Mouse (Mus musculus): Measurements from ENCODE around the gene Fbxo46. TPM values are rescaled to one million over a fixed set of nuclear protein-coding genes. Genes with fewer than 3 reads are reported as not detected.
A peak's percentile ranks its signal among the peaks of the same experiment; 100 is the strongest.

Fbxo46 gene
- total and polyA plus RNA-seq, 3 experiments, result 10.1 to 13.7 TPM; not detected in 1

GRCm38 (mm10) chr7:19148875-19149541 lies 29.3 kb downstream of the Fbxo46 start, which contains the start of gene Qpctl:
TSS of gene Qpctl (minus strand) at chr7:19149291.
- Histone ChIP-seq H3K4me3 (ENCODE audit: control insufficient read depth in 1 of 2, insufficient read depth in 1 of 2, low read depth in 2 of 2, low read length in 2 of 2) (peak within 1 kb of the TSS; percentile 88 to 89), H3K36me3 (ENCODE audit: control insufficient read depth in 1 of 2, insufficient read depth in 2 of 2, low read length in 2 of 2) (peaks cover 0 to 6% of the 10 kb centered on the region in 2 experiments; a peak in 2 of 4 replicates), H3K27ac (ENCODE audit: control insufficient read depth, low read depth, low read length) (peak within 1 kb of the TSS; percentile 94), H3K79me2 (ENCODE audit: control insufficient read depth, insufficient read depth, low read length, poor library complexity) (peaks cover 14% of the 10 kb centered on the region), H3K4me1 (ENCODE audit: control insufficient read depth in 1 of 2, insufficient read depth in 2 of 2, low read length in 2 of 2) (peaks cover 4 to 17% of the 10 kb centered on the region in 2 experiments; a peak in 3 of 4 replicates), H3K27me3 (ENCODE audit: control insufficient read depth in 1 of 2, insufficient read depth in 2 of 2, low read length in 2 of 2) (no peaks in the 10 kb centered on the region), H3K9ac (ENCODE audit: control insufficient read depth, low read depth, low read length, poor library complexity, severe bottlenecking) (peak within 1 kb of the TSS; percentile 94), H3K9me3 (replicated peaks; ENCODE audit: insufficient read depth, low read length) (no peaks in the 10 kb centered on the region)
- DNase-seq (ENCODE audit: low read depth, low spot score), result peak; percentile 100
- no peak for TF ChIP-seq SMC3 (IDR thresholded peaks at IDR 0.05; ENCODE audit: low read depth, low read length)
- TF ChIP-seq GABPA (IDR thresholded peaks at IDR 0.05; ENCODE audit: low read depth, low read length), result no peak
- TF ChIP-seq BHLHE40 (IDR thresholded peaks at IDR 0.05; ENCODE audit: borderline replicate concordance, low read depth, low read length), result no peak
- 0 out of 2 replicates have a peak, but pooled peaks have one; percentile 41 for TF ChIP-seq KAT2A (conservative IDR thresholded peaks at IDR 0.05; ENCODE audit: low read depth, low read length)
- TF ChIP-seq POLR2AphosphoS2 (IDR thresholded peaks at IDR 0.05; ENCODE audit: low read length), result no peak
- TF ChIP-seq MYC (IDR thresholded peaks at IDR 0.05; ENCODE audit: low read depth, low read length), result peak; percentile 67
- TF ChIP-seq ZNF384 (IDR thresholded peaks at IDR 0.05; ENCODE audit: low read depth, low read length), result no peak
- 0 out of 2 replicates have a peak, but pooled peaks have one; percentile 8 for TF ChIP-seq E2F4 (IDR thresholded peaks at IDR 0.05; ENCODE audit: borderline replicate concordance, low read depth, low read length)
- 0 out of 2 replicates have a peak, but pooled peaks have one; percentile 41 for TF ChIP-seq MAX (IDR thresholded peaks at IDR 0.05; ENCODE audit: low read length)
- no peak for TF ChIP-seq MAFK (IDR thresholded peaks at IDR 0.05; ENCODE audit: borderline replicate concordance, low read depth, low read length)
- TF ChIP-seq SIN3A (IDR thresholded peaks at IDR 0.05; ENCODE audit: low read length), result peak; percentile 17; the same call in 1 of the 2 replicates
- TF ChIP-seq ETS1 (IDR thresholded peaks at IDR 0.05; ENCODE audit: low read depth, low read length), result peak; percentile 46
- TF ChIP-seq RCOR1 (IDR thresholded peaks at IDR 0.05; ENCODE audit: low read depth, low read length), result no peak
- TF ChIP-seq ZC3H11A (IDR thresholded peaks at IDR 0.05; ENCODE audit: low read depth, low read length), result no peak
- TF ChIP-seq GATA1 (IDR thresholded peaks at IDR 0.05; ENCODE audit: low read depth, low read length), result no peak
- no peak for TF ChIP-seq EP300 (IDR thresholded peaks at IDR 0.05; ENCODE audit: low read depth in 1 of 2, low read length in 2 of 2)
- peak; percentile 77 for TF ChIP-seq NELFE (IDR thresholded peaks at IDR 0.05; ENCODE audit: low read depth, low read length)
- no peak for TF ChIP-seq ZKSCAN1 (IDR thresholded peaks at IDR 0.05; ENCODE audit: low read depth, low read length)
- 0 out of 2 replicates have a peak, but pooled peaks have one; percentile 13 for TF ChIP-seq USF1 (IDR thresholded peaks at IDR 0.05; ENCODE audit: low read depth, low read length)
- TF ChIP-seq JUND (IDR thresholded peaks at IDR 0.05; ENCODE audit: low read depth, low read length), result no peak
- no peak for TF ChIP-seq POLR2AphosphoS5 (IDR thresholded peaks at IDR 0.05; ENCODE audit: borderline replicate concordance, low read depth, low read length)
- peak; percentile 42; the same call in 1 of the 2 replicates for TF ChIP-seq TAL1 (IDR thresholded peaks at IDR 0.05; ENCODE audit: low read length)
- TF ChIP-seq MXI1 (IDR thresholded peaks at IDR 0.05; ENCODE audit: low read depth, low read length), result no peak; the same call in 1 of the 2 replicates
- 0 out of 6 replicates have a peak, but pooled peaks of 1 of the 3 experiments have one; percentile 8 for TF ChIP-seq CTCF (IDR thresholded peaks at IDR 0.05 in 2 of 3, conservative IDR thresholded peaks at IDR 0.05 in 1 of 3; ENCODE audit: control insufficient read depth in 1 of 3, insufficient read depth in 1 of 3, low read depth in 2 of 3, low read length in 3 of 3, poor library complexity in 1 of 3, severe bottlenecking in 1 of 3)
- no peak for TF ChIP-seq RAD21 (IDR thresholded peaks at IDR 0.05; ENCODE audit: low read depth, low read length)
- TF ChIP-seq MEF2A (IDR thresholded peaks at IDR 0.05; ENCODE audit: extremely low read depth, insufficient replicate concordance, low read depth, low read length, poor library complexity, severe bottlenecking), result no peak
- TF ChIP-seq HCFC1 (IDR thresholded peaks at IDR 0.05; ENCODE audit: low read depth, low read length), result no peak
- no peak for TF ChIP-seq NRF1 (IDR thresholded peaks at IDR 0.05; ENCODE audit: insufficient read depth, low read depth, low read length, poor library complexity, severe bottlenecking)
- no peak for TF ChIP-seq MAZ (IDR thresholded peaks at IDR 0.05; ENCODE audit: low read depth, low read length)
- no peak for TF ChIP-seq USF2 (IDR thresholded peaks at IDR 0.05; ENCODE audit: borderline replicate concordance in 1 of 2, insufficient read depth in 1 of 2, low read depth in 1 of 2, low read length in 2 of 2)
- TF ChIP-seq TCF12 (IDR thresholded peaks at IDR 0.05; ENCODE audit: low read depth, low read length), result peak; percentile 45
- TF ChIP-seq MYB (IDR thresholded peaks at IDR 0.05; ENCODE audit: low read depth, low read length), result 0 out of 2 replicates have a peak, but pooled peaks have one; percentile 28
- TF ChIP-seq CHD1 (IDR thresholded peaks at IDR 0.05; ENCODE audit: low read depth, low read length), result no peak
- peak; percentile 82 for TF ChIP-seq TBP (IDR thresholded peaks at IDR 0.05; ENCODE audit: low read depth, low read length)
- peak; percentile 27; the same call in 1 of the 2 replicates for TF ChIP-seq CHD2 (IDR thresholded peaks at IDR 0.05; ENCODE audit: low read length)
- TF ChIP-seq ELF1 (IDR thresholded peaks at IDR 0.05; ENCODE audit: low read depth, low read length), result peak; percentile 87
